Mouse (Mus musculus) telencephalon, adult 2 months (tissue): ENCODE measurements around the gene Trove2.
"Not testable (repeated sequence)": the region's sequence is repeated elsewhere in the genome, so short reads cannot be mapped to it uniquely, and the experiment has no call there.

Source experiments
- DNase-seq: peaks from one replicate; pipeline ENCODE4 v3.0.0-alpha.2; 2011; ENCODE audit warnings: low read depth, low spot score

Gene Trove2

DNA sequence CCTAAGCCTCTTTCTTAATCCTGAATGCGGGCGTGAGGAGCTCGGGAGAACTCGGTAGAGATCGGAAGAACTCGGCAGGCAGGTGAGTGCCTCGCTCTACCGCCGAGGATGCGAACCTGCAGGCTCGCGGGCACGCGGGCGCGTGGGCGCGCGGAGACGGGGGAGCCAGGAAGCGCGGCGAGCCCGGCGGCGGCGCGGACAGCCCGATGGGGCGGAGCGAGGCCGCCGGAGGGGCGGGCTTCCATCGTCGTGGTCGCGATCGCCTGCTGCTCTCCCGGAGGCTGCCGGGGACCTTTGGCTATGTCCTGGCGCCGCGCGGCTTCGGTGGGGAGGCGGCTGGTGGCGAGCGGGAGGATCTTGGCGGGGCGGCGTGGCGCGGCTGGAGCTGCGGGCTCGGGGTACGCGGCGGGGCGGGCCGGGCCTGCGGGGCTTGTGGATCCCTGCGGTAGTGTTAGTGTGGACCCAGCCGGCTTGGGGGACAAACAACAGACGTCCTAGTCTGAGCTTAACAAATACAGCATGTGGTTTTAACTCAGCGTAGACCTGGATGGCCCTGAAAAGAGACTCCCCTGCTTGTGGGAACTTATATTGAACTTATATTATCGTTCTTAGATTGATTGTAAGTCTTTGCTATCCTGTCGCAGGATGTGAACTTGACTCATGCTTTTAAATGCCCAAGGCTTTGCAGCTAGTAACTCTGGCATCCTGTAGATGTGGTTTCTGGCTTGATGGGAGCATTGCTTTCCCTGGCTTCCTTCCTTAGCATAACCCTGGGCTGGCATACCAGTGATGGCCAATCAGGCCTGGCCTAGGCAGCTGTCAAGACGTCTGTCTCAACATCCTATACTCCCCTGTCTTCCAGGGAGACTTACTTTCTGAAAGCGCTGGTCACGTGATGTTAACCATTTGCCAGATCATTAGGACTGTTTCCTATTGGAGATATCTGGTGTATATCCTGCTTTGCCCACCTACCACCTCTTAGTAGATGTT lies 37.2 kb downstream of the Trove2 start:
- peak; percentile 77 for DNase-seq

DNA sequence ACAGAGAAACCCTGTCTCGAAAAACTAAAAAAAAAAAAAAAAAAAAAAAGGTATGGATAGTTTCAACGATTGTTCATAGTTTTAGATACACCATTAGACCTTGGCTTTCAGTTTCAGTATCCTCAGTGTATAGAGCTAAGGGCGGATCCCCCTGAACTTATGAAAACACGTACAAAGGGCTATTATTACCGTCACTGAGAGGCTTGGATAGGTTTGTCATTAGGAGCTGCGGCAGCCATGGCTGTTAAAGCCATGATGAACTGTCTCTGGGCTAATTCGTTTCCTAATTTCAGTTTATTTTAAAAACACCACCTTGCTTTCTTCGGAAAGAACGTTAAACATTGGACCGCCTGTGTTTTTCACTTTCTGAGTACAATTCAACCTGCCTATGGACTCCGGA lies 38.1 kb downstream of the Trove2 start:
- DNase-seq: no peak

DNA sequence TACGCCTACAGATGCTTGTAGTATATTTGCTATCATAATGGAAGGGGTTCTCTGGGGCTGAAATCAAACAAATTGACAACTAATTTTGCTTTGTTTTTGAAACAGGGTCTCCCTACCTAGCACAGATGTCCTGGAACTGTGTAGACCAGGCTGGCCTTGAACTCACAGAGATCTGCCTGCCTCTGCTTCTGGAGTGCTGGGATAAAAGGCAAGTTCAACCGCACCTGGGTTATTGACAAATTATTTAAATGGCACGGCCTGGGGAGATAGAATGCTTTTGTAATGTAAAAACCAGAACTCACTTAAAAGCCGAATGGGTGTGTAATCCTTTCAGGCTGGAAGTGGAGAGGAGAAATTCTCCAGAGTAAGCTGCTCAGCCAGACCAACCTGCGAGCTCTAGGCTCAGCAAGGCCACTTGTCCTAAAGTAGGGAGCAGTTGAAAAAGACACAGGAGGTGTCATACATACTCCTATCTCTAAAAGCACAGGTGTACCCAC lies 42.9 kb downstream of the Trove2 start:
- no peak for DNase-seq

DNA sequence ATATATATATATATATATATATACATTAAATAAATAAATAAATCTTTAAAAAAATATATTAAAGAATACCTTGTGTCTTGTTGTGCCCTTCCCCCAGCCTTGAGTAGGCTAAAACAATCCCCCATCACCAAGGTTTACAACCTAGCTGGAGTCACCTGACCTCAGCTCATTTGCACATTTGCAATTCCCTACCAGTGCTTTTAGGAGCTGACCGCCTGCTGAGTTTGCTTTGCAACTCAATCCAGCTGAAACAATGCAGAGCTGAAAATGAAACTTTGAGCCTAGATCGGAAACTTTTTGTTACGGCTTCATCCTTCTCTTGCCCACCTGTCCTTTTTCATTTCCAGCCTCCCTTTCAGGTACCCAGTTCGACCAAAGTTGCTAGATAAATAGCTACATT lies 45.2 kb downstream of the Trove2 start:
- DNase-seq: no peak

DNA sequence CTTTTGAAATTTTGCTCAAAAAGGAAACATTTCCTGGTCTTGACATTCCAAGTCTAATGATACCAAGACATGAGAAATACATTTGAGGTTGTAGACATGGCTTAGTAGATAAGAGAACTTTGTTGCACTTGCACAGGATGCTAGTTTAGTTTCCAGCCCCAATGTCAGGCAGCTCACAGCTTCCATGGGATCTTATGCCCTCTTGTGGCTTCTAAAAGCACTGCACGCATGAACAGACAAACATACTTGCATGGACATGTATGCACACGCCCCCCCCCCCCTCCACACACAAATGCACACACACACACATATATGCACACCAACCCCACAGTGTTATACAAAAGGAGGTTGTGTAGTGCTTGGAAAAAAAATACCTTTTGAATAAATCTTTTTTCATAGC lies 46.0 kb downstream of the Trove2 start:
- DNase-seq: no peak

DNA sequence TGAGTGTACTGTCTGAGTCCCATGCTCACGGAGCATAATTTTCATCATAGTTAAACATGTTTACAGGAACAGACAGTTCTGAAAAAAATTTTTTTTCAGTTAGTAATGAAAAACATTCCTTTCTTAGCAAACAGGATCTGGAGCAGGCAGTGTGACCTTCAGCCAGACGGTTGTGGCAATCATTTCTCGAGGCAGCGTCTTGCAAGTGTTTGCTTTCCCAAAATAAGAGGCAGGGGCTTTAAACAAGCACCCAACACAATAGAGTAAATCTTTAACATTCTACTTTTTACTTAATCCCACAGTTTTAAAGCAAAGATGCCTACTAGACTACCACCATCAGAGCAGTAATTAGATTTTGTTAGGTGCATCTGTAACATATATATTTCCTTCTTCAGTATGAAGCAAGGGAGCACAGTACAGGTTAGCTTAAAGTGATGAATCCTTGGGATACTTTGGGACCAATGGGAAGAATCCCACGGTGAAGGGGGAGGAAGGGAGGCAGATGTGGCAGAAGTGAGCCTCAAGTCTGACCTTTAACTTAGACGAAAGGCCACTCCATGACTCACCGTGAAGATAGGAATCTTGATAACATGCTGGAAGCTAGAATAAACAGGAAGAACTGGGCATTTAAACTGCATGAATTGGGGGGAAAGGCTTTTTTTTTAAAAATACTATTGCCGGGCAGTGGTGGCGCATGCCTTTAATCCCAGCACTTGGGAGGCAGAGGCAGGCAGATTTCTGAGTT lies 49.0 kb downstream of the Trove2 start:
- DNase-seq: no peak

DNA sequence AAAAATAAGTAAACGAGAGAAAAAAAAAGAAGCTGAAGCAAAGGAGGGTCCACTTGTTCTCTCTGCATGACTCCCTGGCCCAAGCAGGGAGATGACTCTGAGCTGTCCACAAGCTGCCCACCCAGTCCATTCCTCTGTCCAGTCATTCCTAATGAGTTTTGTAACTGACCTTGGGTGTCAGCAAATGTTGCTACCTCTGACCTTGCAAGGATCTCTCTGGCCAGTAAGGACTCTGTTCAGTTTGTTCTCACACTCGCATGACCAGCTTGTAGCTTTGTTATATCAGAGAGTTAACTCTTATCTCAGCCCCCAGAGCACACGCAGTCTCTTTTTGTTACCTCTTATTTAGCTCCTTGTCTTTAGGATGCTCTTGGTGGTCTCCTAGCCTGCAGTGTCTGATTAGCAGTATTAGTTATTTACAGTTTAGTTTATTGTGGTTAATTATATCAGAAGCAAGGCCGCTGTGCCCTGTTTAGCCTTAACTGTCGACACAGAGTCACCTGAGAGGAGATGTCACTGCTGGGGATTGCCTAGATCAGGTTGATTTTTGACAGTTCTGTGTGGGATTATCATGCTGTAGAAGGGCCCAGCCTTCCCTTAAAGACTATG lies 52.3 kb downstream of the Trove2 start:
- no peak for DNase-seq

DNA sequence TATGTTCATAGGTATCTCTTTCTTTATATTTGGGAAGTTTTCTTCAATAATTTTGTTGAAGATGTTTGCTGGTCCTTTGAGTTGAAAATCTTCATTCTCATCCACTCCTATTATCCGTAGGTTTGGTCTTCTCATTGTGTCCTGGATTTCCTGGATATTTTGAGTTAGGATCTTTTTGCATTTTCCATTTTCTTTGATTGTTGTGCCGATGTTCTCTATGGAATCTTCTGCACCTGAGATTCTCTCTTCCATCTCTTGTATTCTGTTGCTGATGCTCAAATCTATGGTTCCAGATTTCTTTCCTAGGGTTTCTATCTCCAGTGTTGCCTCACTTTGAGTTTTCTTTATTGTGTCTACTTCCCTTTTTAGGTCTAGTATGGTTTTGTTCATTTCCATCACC lies 60.8 kb downstream of the Trove2 start, which contains the start of gene Glrx2:
Gene Glrx2 (plus strand): TSS at position 301 of the 400 bp plus-strand sequence.
- not testable (repeated sequence) for DNase-seq

DNA sequence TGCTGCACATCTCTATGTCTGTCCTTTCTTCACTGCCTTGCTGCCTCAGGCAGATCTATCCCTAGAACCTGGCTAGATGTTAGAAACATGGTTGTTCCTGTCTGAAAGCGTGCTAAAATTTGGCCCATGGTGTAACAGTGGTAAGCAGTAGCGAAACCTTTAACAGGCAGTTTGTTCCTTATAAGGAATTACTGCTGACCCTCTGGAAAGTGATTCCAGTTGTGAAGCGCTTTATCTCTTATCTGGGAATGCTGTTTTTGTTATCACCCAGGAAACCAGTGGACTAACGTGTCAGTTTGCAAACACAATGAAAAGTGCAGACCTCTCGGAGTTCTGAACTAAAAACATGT lies 66.3 kb downstream of the Trove2 start:
- DNase-seq: no peak

DNA sequence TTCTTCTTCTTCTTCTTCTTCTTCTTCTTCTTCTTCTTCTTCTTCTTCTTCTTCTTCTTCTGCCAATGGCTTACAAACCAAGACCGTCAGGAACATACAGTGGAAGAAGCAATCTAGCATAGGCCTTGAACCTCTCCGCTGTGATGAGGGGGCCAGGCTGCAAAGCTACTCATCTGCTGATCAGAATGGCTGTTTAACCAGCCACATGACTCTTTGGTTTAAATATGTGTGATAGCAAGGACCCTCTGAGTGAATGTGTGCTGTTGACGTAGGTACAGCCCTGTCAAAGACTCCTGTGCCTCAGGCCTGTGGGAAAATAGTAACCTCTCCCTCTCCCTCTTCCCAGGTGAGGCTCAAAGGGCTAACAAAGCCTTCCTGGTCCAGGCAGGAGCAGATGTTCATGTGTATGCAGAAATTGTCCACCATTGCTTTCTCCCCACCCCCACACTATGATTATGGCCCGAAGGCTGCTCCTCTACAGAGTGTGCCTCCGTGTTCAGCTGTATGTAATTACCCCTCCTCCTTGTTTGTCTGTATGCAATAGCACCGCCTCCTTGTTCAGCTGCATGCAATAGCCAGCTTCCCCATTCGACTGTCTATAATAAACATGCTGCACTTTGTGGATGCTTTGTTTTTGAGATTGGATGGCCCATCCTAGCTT lies 66.8 kb downstream of the Trove2 start:
- no peak for DNase-seq

DNA sequence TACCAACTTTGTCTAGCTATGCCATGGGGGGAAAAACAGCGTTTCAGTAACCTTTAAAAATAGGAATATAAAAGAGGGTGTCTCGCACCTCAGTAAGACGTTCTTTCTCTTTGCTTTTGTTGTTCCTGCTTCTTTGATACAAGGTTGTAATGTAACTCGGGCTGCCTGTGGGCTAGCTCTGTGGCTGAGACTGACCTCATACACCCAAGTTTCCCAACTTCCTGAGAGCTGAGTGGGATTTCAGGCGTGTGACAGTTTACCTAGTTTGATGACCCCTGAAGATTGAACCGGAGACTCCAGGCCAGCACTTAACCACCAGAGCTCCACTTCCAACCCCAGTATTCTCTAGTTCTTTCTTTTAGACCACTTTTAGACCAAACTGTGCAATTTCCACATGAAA lies 68.5 kb downstream of the Trove2 start:
- no peak for DNase-seq

DNA sequence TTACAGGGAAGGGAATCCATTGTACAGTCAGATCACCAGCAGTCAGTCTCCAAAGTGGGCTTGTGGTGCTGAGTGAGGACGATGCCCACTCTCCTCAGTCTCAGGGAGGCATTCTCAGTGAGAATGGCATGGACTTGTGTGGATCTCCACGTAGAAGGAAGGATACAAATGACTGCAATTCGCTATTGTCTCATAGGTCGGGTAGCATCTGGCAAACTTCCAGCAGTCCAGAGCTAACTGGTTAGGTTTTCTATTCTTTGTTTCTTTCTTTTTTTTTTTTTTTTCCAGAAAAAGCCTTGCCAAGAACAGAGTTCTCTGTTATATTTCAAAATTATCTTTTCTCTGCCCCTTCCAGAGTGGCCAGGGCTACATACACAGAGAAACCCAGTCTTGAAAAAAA lies 69.9 kb downstream of the Trove2 start:
- DNase-seq: no peak

DNA sequence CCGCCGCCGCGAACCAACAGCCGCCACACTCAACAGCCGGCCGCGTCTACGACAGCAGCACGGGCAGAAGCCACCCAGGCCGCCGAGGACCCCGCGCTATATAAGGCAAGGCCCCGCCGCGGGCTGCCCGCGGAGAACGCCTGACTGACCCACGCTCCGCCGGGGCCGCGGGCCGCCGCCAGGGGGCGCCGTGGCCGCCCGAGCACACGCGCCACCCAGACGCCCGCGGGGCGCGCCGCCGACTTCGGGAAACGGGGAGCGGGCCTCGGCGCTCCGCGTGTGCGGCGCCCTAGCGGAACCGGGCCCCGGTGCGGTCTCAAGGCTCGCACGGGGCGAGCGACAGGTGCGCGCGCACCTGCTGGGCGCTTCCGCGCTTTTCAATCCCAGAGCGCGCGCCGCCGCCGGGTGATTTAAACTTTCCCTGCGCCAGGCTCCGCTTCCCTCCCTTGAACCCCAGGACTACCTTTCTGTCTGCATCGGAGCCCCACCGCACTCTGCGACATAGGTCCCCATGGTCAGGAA lies 74.1 kb downstream of the Trove2 start, which contains the start of gene Cdc73:
Gene Cdc73 (minus strand): TSS at position 153 of the 522 bp plus-strand sequence.
- peak; percentile 62 for DNase-seq

DNA sequence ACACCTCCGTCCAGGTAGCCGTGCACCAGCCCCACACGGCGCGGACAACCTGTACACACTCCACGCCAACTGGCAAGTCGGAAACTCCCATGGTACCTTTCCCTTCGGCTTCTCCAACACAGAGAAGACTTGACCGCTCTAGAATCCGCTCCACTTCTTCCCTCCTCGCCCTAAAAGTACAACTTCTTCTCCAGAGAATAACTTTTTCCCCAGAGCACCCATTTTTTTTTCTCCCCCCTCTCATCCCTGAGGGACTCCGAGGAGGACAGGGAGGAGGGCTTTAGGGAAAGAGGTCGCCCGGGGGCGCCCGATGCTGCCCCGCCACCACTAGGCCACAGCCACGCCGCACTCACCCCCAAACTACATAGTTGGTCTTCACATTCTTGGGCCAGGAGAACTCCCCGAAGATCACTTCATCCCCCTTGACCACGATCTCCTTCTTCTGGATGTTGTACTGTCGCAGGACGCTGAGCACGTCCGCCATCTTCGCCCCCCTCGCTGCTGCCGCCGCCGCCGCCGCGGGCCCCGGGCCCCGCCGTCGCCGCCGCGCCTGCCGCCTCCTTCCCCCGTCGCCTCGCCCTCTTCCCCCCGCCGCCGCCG lies 74.6 kb downstream of the Trove2 start:
- DNase-seq: peak; percentile 16

DNA sequence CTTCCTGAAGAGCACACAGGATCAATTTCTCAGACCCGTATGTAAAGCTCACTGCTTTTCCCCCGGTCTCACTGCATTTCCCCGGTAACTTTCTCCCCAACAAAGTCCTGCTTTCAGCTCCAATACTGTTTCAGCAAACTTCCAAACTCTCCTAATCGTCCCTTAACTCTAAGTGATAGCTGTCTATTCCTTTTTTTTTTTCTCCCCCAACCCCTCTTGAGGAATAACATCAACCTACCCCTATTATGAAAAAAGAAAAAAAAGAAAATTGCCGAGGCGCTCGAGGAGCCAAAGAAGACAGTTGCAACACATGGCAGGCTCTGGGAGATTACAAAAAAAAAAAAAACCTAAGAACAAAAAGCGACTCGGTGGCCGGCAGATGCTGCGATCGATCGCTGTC lies 75.1 kb downstream of the Trove2 start:
- DNase-seq: no peak
